Mouse (Mus musculus) liver, embryonic 11.5 days (tissue): ENCODE results near the gene Sp6. TPM values are rescaled to one million over a fixed set of nuclear protein-coding genes. Genes with fewer than 3 reads are reported as not detected.
A peak's percentile ranks its signal among the peaks of the same experiment; 100 is the strongest.

Experiments
- ATAC-seq: fragments of 200-750 bp; cut with Nextera tagmentation; replicated peaks from 2 replicates; pipeline ENCODE4 v1.8.0; 2017; ENCODE audit warnings: moderate number of reproducible peaks, mild to moderate bottlenecking, moderate TSS enrichment, moderate library complexity; ENCODE audit not compliant: low FRiP score
- DNase-seq: peaks from one replicate; pipeline ENCODE4 v3.0.0-alpha.2; 2017; ENCODE audit warnings: low spot score
- H3K27ac ChIP-seq: fragments of 300-500 bp; sonication (generic); 2 replicates; pipeline ENCODE4 v1.5.1; 2014; ENCODE audit warnings: mild to moderate bottlenecking, low read depth, low read length, control low read depth
- H3K27me3 ChIP-seq: fragments of 300-500 bp; sonication (generic); replicated peaks from 2 replicates; pipeline ENCODE4 v1.6.1; 2014; ENCODE audit warnings: low read length, mixed read lengths; ENCODE audit not compliant: control insufficient read depth, insufficient read depth
- H3K36me3 ChIP-seq: fragments of 300-500 bp; sonication (generic); 2 replicates; pipeline ENCODE4 v1.6.1; 2014; ENCODE audit warnings: mild to moderate bottlenecking, low read length, moderate library complexity, mixed read lengths; ENCODE audit not compliant: control insufficient read depth, insufficient read depth
- H3K4me1 ChIP-seq: fragments of 300-500 bp; sonication (generic); replicated peaks from 2 replicates; pipeline ENCODE4 v1.6.1; 2014; ENCODE audit warnings: low read length, mixed read lengths; ENCODE audit not compliant: control insufficient read depth, insufficient read depth
- H3K4me2 ChIP-seq: fragments of 300-500 bp; sonication (generic); 2 replicates; pipeline ENCODE4 v1.6.1; 2014; ENCODE audit warnings: mild to moderate bottlenecking, control low read depth, moderate library complexity
- H3K4me3 ChIP-seq: fragments of 300-500 bp; sonication (generic); 2 replicates; pipeline ENCODE4 v1.5.1; 2014; ENCODE audit warnings: low read depth, low read length, control low read depth
- H3K9ac ChIP-seq: fragments of 300-500 bp; sonication (generic); 2 replicates; pipeline ENCODE4 v1.6.1; 2014; ENCODE audit warnings: low read depth, low read length, control low read depth
- H3K9me3 ChIP-seq: fragments of 300-500 bp; sonication (generic); 2 replicates; pipeline ENCODE4 v1.6.1; 2016; ENCODE audit warnings: low read length, inconsistent platforms, mixed read lengths; ENCODE audit not compliant: control insufficient read depth
- WGBS: fragments of 180-500 bp; shearing (Covaris S2); extraction: QIAGEN DNeasy Blood & Tissue Kit; methylation state at CpG from one replicate; pipeline ENCODE4 v1.1.7; 2014; 5-methylcytosine and 5-hydroxymethylcytosine counted together
- microRNA-seq: library from miRNA; unstranded; fragments of <30 nt; microRNA quantifications from one replicate; pipeline ENCODE4, GENCODE M21; 2017; ENCODE audit warnings: borderline number of aligned reads
- polyA plus RNA-seq: library from polyadenylated mRNA; unstranded; fragments of >200 nt; fragmentation: Nextera tagmentation; extraction: Ambion mirVana; gene quantifications from 2 replicates; pipeline ENCODE4 v1.2.1, GENCODE M21; 2014

Sp6 gene
- polyA plus RNA-seq, 1 experiment from 2014 or later: not detected

- H3K9me3 ChIP-seq: no peaks in the 10 kb centered on the region
- H3K4me3 ChIP-seq: no peak overlapping the region
- no peak for ATAC-seq
- H3K27ac ChIP-seq: no peak overlapping the region
- H3K9ac ChIP-seq: no peak overlapping the region
- H3K4me2 ChIP-seq: no peak overlapping the region
- no peak for DNase-seq
- H3K27me3 ChIP-seq: no peaks in the 10 kb centered on the region
- no peaks in the 10 kb centered on the region for H3K4me1 ChIP-seq
- WGBS: 52% methylated on average over 1 of the region's 1 CpGs
- H3K36me3 ChIP-seq: peaks cover 7% of the 10 kb centered on the region; the same call in 1 of the 2 replicates
These were observed 57.9 kb downstream of the Sp6 start for GRCm38 (mm10) chr11:97071129-97071528.

GRCm38 (mm10) chr11:97072533-97072932, 59.3 kb downstream of the Sp6 start:
- Histone ChIP-seq H3K9me3 (no peaks in the 10 kb centered on the region), H3K4me3 (no peak overlapping the region), H3K27me3 (no peaks in the 10 kb centered on the region), H3K4me1 (no peaks in the 10 kb centered on the region), H3K36me3 (0 out of 2 replicates have a peak, but pooled peaks cover 2% of the 10 kb centered on the region), H3K27ac (no peak overlapping the region), H3K9ac (no peak overlapping the region), H3K4me2 (no peak overlapping the region)
- DNase-seq: peak; percentile 46
- WGBS: 31% methylated on average over 3 of the region's 3 CpGs
- no peak for ATAC-seq

GRCm38 (mm10) chr11:97074235-97074634, 61.0 kb downstream of the Sp6 start:
- H3K27me3 ChIP-seq: no peaks in the 10 kb centered on the region
- no peak overlapping the region for H3K4me3 ChIP-seq
- no peaks in the 10 kb centered on the region for H3K9me3 ChIP-seq
- DNase-seq (no peak), ATAC-seq (no peak)
- H3K9ac ChIP-seq: no peak overlapping the region
- 57% methylated on average over 8 of the region's 8 CpGs for WGBS
- H3K4me2 ChIP-seq: no peak overlapping the region
- H3K36me3 ChIP-seq: no peaks in the 10 kb centered on the region
- no peaks in the 10 kb centered on the region for H3K4me1 ChIP-seq
- no peak overlapping the region for H3K27ac ChIP-seq

Small RNA genes lying within 50 kb of the gene (microRNA-seq; reads per million reads assigned to microRNA genes)
- gene Mir8103: not detected

Other genes starting within 250 kb of the Sp6 start
- gene Snx11, start 235.8 kb upstream of the Sp6 start, polyA plus RNA-seq: 10.5 and 12.0 TPM in 2 replicates
- gene Cbx1, start 224.3 kb upstream of the Sp6 start, polyA plus RNA-seq: 76.7 and 82.0 TPM in 2 replicates
- 27.6 and 28.9 TPM in 2 replicates for gene Nfe2l1, start 183.4 kb upstream of the Sp6 start, polyA plus RNA-seq
- gene Copz2, start 163.5 kb upstream of the Sp6 start, polyA plus RNA-seq: 33.6 and 41.2 TPM in 2 replicates
- gene Cdk5rap3, start 96.9 kb upstream of the Sp6 start, polyA plus RNA-seq: 69.6 and 71.3 TPM in 2 replicates
- 1.8 and 2.2 TPM in 2 replicates for gene Prr15l, start 85.3 kb upstream of the Sp6 start, polyA plus RNA-seq
- 206 and 226 TPM in 2 replicates for gene Pnpo, start 69.4 kb upstream of the Sp6 start, polyA plus RNA-seq
- 18.3 and 18.9 TPM in 2 replicates for gene Sp2, start 30.4 kb upstream of the Sp6 start, polyA plus RNA-seq
- gene Scrn2, start 16.5 kb downstream of the Sp6 start, polyA plus RNA-seq: 16.4 and 17.6 TPM in 2 replicates
- gene Lrrc46, start 28.0 kb downstream of the Sp6 start, polyA plus RNA-seq: 0.49 and 0.58 TPM in 2 replicates
- gene Mrpl10, start 28.2 kb downstream of the Sp6 start, polyA plus RNA-seq: 86.1 and 89.7 TPM in 2 replicates
- gene Osbpl7, start 37.2 kb downstream of the Sp6 start, polyA plus RNA-seq: 4.9 and 6.1 TPM in 2 replicates
- gene Tbx21, start 101.9 kb downstream of the Sp6 start, polyA plus RNA-seq: not detected in 2 replicates
- 5.4 and 5.5 TPM in 2 replicates for gene Tbkbp1, start 138.1 kb downstream of the Sp6 start, polyA plus RNA-seq
- gene Kpnb1, start 174.5 kb downstream of the Sp6 start, polyA plus RNA-seq: 78.9 and 84.4 TPM in 2 replicates